Mouse (Mus musculus): ENCODE measurements around the gene Aamp.

DNA sequence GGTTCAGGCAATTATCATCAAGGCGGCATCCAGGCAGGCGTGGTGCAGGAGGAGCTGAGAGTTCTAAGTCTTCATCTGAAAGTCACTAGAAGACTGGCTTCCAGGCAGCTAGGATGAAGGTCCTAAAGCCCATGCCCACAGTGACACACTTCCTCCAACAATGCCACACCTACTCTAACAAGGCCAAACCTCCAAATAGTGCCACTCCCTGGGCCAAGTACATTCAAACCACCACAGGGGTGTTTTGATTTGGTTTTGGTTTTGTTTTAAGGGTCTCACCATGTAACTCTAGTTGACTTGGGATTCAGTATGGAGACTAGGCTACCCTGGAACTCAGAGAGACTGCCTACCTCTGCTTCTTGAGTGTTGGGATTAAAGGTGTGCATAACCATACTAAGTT, 21.0 kb upstream of the Aamp start, which contains the start of gene Tmbim1:
- TF ChIP-seq CTCF (IDR thresholded peaks at IDR 0.05; ENCODE audit: borderline replicate concordance, insufficient read depth, low read length) (no peak), POLR2A (IDR thresholded peaks at IDR 0.05; ENCODE audit: low read depth, low read length) (no peak)

Measured in embryonic fibroblast, embryonic 13.5 days (primary cell).